Mouse (Mus musculus) CH12.LX (cell line): ENCODE results near the gene Mfsd5. TPM values are rescaled to one million over a fixed set of nuclear protein-coding genes. Genes with fewer than 3 reads are reported as not detected.

ENCODE experiments used
- DNase-seq: peaks from one replicate; pipeline ENCODE4 v3.0.0-alpha.2; 2013; ENCODE audit errors: extremely low read depth
- H3K27ac ChIP-seq: 2 replicates; pipeline ENCODE4 v1.5.1; 2012; ENCODE audit warnings: low read depth, mild to moderate bottlenecking, control low read depth, moderate library complexity; ENCODE audit not compliant: insufficient read depth
- H3K27me3 ChIP-seq: replicated peaks from 2 replicates; pipeline ENCODE3; 2012; ENCODE audit warnings: inconsistent platforms
- H3K36me3 ChIP-seq, 2 experiments: replicated peaks in 1 of 2; 2 replicates each; pipeline versions ENCODE3 to v1.6.1; 2012; ENCODE audit warnings: inconsistent platforms in 1 of 2, low read length in 1 of 2, mild to moderate bottlenecking in 1 of 2, mixed read lengths in 1 of 2, moderate library complexity in 1 of 2; ENCODE audit not compliant: control insufficient read depth in 1 of 2, insufficient read depth in 1 of 2
- H3K4me1 ChIP-seq, 2 experiments: 2 replicates each; pipeline ENCODE4 v1.6.1; 2012; ENCODE audit warnings: inconsistent platforms in 1 of 2, moderate library complexity in 1 of 2; ENCODE audit not compliant: insufficient read depth in 2 of 2, control insufficient read depth in 1 of 2
- H3K4me2 ChIP-seq: 2 replicates; pipeline ENCODE4 v1.6.1; 2012; ENCODE audit warnings: low read depth, mild to moderate bottlenecking, control low read depth; ENCODE audit not compliant: poor library complexity, insufficient read depth, severe bottlenecking
- H3K4me3 ChIP-seq, 3 experiments: fragments of 150-350 bp in 1 of 3; sonication (generic) in 1 of 3; replicated peaks in 1 of 3; 2 replicates each; pipeline versions ENCODE3 to v1.5.1; 2011 to 2012; ENCODE audit warnings: low read depth in 2 of 3, low read length in 2 of 3, mild to moderate bottlenecking in 2 of 3, moderate library complexity in 2 of 3, control low read depth in 1 of 3, improper control_type of control experiment in 1 of 3, inconsistent platforms in 1 of 3, mixed read lengths in 1 of 3; ENCODE audit not compliant: poor library complexity in 1 of 3
- H3K79me2 ChIP-seq: replicated peaks from 2 replicates; pipeline ENCODE4 v1.6.1; 2012; ENCODE audit warnings: mild to moderate bottlenecking, moderate library complexity; ENCODE audit not compliant: control insufficient read depth, poor library complexity, insufficient read depth, severe bottlenecking; ENCODE audit errors: extremely low read depth
- H3K9ac ChIP-seq: 2 replicates; pipeline ENCODE4 v1.6.1; 2012; ENCODE audit warnings: low read depth, mild to moderate bottlenecking, control low read depth, moderate library complexity; ENCODE audit not compliant: insufficient read depth
- H3K9me3 ChIP-seq: replicated peaks from 2 replicates; pipeline ENCODE3; 2012; ENCODE audit warnings: low read length, inconsistent platforms, mixed read lengths
- CHD1 ChIP-seq: IDR thresholded peaks from 2 replicates; pipeline ENCODE4 v1.6.1; 2012; ENCODE audit warnings: low read depth, low read length, improper control_type of control experiment, inconsistent platforms
- CHD2 ChIP-seq: IDR thresholded peaks from 2 replicates; pipeline ENCODE4 v1.6.1; 2011; ENCODE audit warnings: low read length, improper control_type of control experiment
- CTCF ChIP-seq, 2 experiments: IDR thresholded peaks in 1 of 2; conservative IDR thresholded peaks in 1 of 2; 2 replicates each; pipeline ENCODE4 v1.5.1; 2011 to 2012; ENCODE audit warnings: low read depth in 2 of 2, low read length in 2 of 2, improper control_type of control experiment in 1 of 2, inconsistent platforms in 1 of 2, mild to moderate bottlenecking in 1 of 2, moderate library complexity in 1 of 2
- E2F4 ChIP-seq: IDR thresholded peaks from 2 replicates; pipeline ENCODE4 v1.6.1; 2011; ENCODE audit warnings: low read depth, low read length, improper control_type of control experiment; ENCODE audit not compliant: insufficient replicate concordance
- ETS1 ChIP-seq: conservative IDR thresholded peaks from 2 replicates; pipeline ENCODE4 v1.6.1; 2012; ENCODE audit warnings: low read depth, mild to moderate bottlenecking, inconsistent platforms, low read length, improper control_type of control experiment, moderate library complexity
- GABPA ChIP-seq: IDR thresholded peaks from 2 replicates; pipeline ENCODE4 v1.6.1; 2012; ENCODE audit warnings: low read depth, low read length, improper control_type of control experiment, inconsistent platforms; ENCODE audit not compliant: insufficient replicate concordance
- HCFC1 ChIP-seq: IDR thresholded peaks from 2 replicates; pipeline ENCODE4 v1.6.1; 2012; ENCODE audit warnings: low read depth, mild to moderate bottlenecking, inconsistent platforms, low read length, improper control_type of control experiment
- IRF4 ChIP-seq: IDR thresholded peaks from 2 replicates; pipeline ENCODE4 v1.6.1; 2014; ENCODE audit warnings: low read depth, mild to moderate bottlenecking, inconsistent platforms, low read length, improper control_type of control experiment
- JUN ChIP-seq: IDR thresholded peaks from 2 replicates; pipeline ENCODE4 v1.6.1; 2011; ENCODE audit warnings: low read depth, mild to moderate bottlenecking, low read length, improper control_type of control experiment, moderate library complexity; ENCODE audit not compliant: insufficient read depth
- MAFK ChIP-seq: IDR thresholded peaks from 2 replicates; pipeline ENCODE4 v1.6.1; 2011; ENCODE audit warnings: low read length, improper control_type of control experiment; ENCODE audit not compliant: insufficient replicate concordance
- MEF2A ChIP-seq: IDR thresholded peaks from 2 replicates; pipeline ENCODE4 v1.6.1; 2014; ENCODE audit warnings: low read depth, mild to moderate bottlenecking, inconsistent platforms, low read length, improper control_type of control experiment, borderline replicate concordance
- MXI1 ChIP-seq: IDR thresholded peaks from 2 replicates; pipeline ENCODE4 v1.6.1; 2011; ENCODE audit warnings: mild to moderate bottlenecking, low read depth, low read length, improper control_type of control experiment
- MYC ChIP-seq: IDR thresholded peaks from 2 replicates; pipeline ENCODE4 v1.6.1; 2011; ENCODE audit warnings: low read depth, mild to moderate bottlenecking, improper control_type of control experiment, low read length
- NELFE ChIP-seq: IDR thresholded peaks from 2 replicates; pipeline ENCODE4 v1.6.1; 2011; ENCODE audit warnings: low read depth, low read length, improper control_type of control experiment
- NRF1 ChIP-seq: IDR thresholded peaks from 2 replicates; pipeline ENCODE4 v1.6.1; 2014; ENCODE audit warnings: low read depth, mild to moderate bottlenecking, inconsistent platforms, low read length, improper control_type of control experiment, moderate library complexity
- PAX5 ChIP-seq: IDR thresholded peaks from 2 replicates; pipeline ENCODE4 v1.6.1; 2012; ENCODE audit warnings: low read length, inconsistent platforms, mixed read lengths
- POLR2A ChIP-seq: IDR thresholded peaks from 2 replicates; pipeline ENCODE4 v1.6.1; 2011; ENCODE audit warnings: low read depth, mild to moderate bottlenecking, improper control_type of control experiment, low read length
- POLR2AphosphoS2 ChIP-seq: IDR thresholded peaks from 2 replicates; pipeline ENCODE4 v1.6.1; 2011; ENCODE audit warnings: low read depth, low read length, improper control_type of control experiment
- RCOR1 ChIP-seq: conservative IDR thresholded peaks from 2 replicates; pipeline ENCODE4 v1.6.1; 2012; ENCODE audit warnings: low read depth, mild to moderate bottlenecking, inconsistent platforms, low read length, improper control_type of control experiment
- SMC3 ChIP-seq: IDR thresholded peaks from 2 replicates; pipeline ENCODE4 v1.6.1; 2011; ENCODE audit warnings: low read depth, low read length, improper control_type of control experiment
- TBP ChIP-seq: conservative IDR thresholded peaks from 2 replicates; pipeline ENCODE4 v1.6.1; 2011; ENCODE audit warnings: low read depth, low read length, improper control_type of control experiment
- ZC3H11A ChIP-seq: IDR thresholded peaks from 2 replicates; pipeline ENCODE4 v1.6.1; 2012; ENCODE audit warnings: low read depth, mild to moderate bottlenecking, inconsistent platforms, low read length, improper control_type of control experiment
- ZKSCAN1 ChIP-seq: IDR thresholded peaks from 2 replicates; pipeline ENCODE4 v1.6.1; 2012; ENCODE audit warnings: low read depth, inconsistent platforms, low read length, improper control_type of control experiment, borderline replicate concordance
- ZMIZ1 ChIP-seq: IDR thresholded peaks from 2 replicates; pipeline ENCODE4 v1.6.1; 2012; ENCODE audit warnings: low read depth, mild to moderate bottlenecking, inconsistent platforms, low read length, improper control_type of control experiment
- dilution Hi-C: fragments of 300-500 bp; cut with MboI; formaldehyde crosslinking; loops from 2 replicates; pipeline ENCODE4 v1.14.3; 2020; ENCODE audit warnings: low sequenced_read_pairs; ENCODE audit not compliant: extremely low pct_unique_long_range_greater_than_20kb, extremely low pct_ligation_motif_present
- in situ Hi-C: fragments of 300-500 bp; cut with MboI; formaldehyde crosslinking; loops from 3 replicates; pipeline ENCODE4 v1.14.3; 2019; ENCODE audit warnings: low sequenced_read_pairs, low pct_ligation_motif_present, low pct_unique_long_range_greater_than_20kb, mixed read lengths
- polyA plus RNA-seq: library from polyadenylated mRNA; unstranded; fragments of >175 nt; gene quantifications from 2 replicates; pipeline ENCODE4 v1.2.1, GENCODE M21; 2012; ENCODE audit warnings: low read depth; ENCODE audit not compliant: insufficient read length
- total RNA-seq, 2 experiments: library from RNA; depleted of rRNA; stranded (reverse); fragments of 300-350 nt in 1 of 2; fragments of >200 nt in 1 of 2; gene quantifications; 2 replicates each; pipeline ENCODE4 v1.2.3; 2012 to 2014

Gene Mfsd5
- total and polyA plus RNA-seq, 3 experiments = 31.1 to 90.6 (median 51.8) TPM

DNA sequence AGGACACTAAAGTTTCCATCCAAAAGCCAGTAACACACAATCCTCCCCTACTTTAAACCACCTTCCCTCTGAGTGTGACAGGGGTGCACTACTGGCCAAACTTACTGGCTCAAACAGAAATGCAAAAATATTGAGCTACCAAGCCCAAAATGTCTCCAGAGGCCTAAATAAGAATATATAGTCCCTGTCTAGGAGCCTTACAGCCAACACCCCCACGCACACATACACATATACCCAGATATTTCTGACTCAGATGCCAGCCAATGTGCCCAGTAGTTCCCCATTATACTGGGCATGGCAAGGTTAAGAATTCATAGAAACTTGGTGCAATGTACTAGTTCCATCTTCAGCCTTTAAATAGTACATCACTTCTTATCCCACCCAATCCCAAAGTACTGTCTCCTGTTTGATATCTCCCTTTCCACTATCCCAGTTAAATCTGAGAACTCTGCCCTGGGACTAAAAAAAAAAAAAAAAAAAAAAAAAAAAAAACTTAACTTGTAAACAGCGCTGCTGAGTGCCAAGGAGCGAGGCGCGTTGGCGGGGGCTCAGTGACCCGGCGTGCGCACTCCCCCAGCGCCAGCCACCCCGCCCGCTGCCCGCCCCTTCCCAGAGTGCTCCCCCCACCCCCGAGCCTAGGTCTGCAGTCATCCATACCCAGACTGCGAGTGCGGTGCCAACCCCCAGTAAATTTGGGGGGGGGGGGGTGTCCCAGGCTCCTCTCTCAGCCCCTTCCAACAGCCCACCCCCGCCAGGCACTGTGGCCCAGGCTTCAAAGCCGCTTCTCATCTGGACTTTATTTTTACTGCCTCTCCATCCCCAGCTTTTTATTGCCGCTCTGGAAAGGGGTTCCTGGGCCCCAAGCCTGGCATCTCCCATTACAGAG is 34.7 kb upstream of the Mfsd5 start:
- Histone ChIP-seq H3K79me2 (no peaks in the 10 kb centered on the region), H3K9ac (no peak overlapping the region), H3K36me3 (no peaks in the 10 kb centered on the region), H3K27me3 (peaks cover 60% of the 10 kb centered on the region), H3K27ac (no peak overlapping the region), H3K9me3 (no peaks in the 10 kb centered on the region), H3K4me1 (peaks cover 3 to 27% of the 10 kb centered on the region in 2 experiments; a peak in 2 of 4 replicates), H3K4me3 (no peak overlapping the region), H3K4me2 (no peak overlapping the region)
- DNase-seq = no peak
- in situ Hi-C loops (no loop called here), dilution Hi-C loops (no loop called here)
- TF ChIP-seq MAFK (no peak), CHD2 (no peak), POLR2A (no peak), ZMIZ1 (no peak), NRF1 (no peak), PAX5 (no peak), ETS1 (no peak), ZKSCAN1 (no peak), CTCF (conservative IDR thresholded peaks at IDR 0.05 in 1 of 2, IDR thresholded peaks at IDR 0.05 in 1 of 2; ENCODE audit: low read depth in 2 of 2, low read length in 2 of 2) (no peak), POLR2AphosphoS2 (no peak), MXI1 (no peak), MEF2A (no peak), SMC3 (no peak)

DNA sequence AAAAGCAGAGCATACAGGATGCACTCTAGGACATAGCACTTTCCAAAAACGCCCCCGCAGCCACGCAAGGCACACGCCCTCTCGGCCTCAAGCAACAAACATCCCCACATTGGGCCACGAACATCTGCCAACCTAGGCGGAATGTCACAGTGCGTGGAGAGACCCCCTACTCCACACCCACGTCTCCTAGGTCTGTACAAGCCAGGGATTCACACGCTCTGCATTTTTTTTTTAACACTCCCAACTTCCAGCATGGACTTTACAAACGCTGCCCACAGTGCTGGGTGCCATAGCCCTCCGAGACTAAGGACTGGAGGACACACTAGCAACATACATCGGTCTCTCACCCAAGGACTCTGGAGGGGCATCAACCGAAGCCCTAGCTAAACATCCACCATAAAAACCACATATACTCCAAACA is 33.8 kb upstream of the Mfsd5 start:
- Histone ChIP-seq H3K79me2 (no peaks in the 10 kb centered on the region), H3K4me3 (no peak overlapping the region), H3K9me3 (no peaks in the 10 kb centered on the region), H3K4me2 (no peak overlapping the region), H3K27ac (no peak overlapping the region), H3K27me3 (peaks cover 64% of the 10 kb centered on the region), H3K36me3 (no peaks in the 10 kb centered on the region), H3K4me1 (peaks cover 5 to 27% of the 10 kb centered on the region in 2 experiments; a peak in 2 of 4 replicates), H3K9ac (no peak overlapping the region)
- no peak for DNase-seq
- dilution Hi-C loops (no loop called here), in situ Hi-C loops (no loop called here)
- TF ChIP-seq JUN (no peak), ZMIZ1 (no peak), ZC3H11A (no peak), E2F4 (no peak), IRF4 (no peak), GABPA (no peak), MYC (no peak), CHD2 (no peak), HCFC1 (no peak), TBP (no peak), RCOR1 (no peak), POLR2AphosphoS2 (no peak), CHD1 (no peak), MEF2A (no peak), NELFE (no peak), MXI1 (no peak), MAFK (no peak)
